Mouse (Mus musculus) embryonic facial prominence, embryonic 14.5 days (tissue): ENCODE results near the gene Lrp11. TPM values are rescaled to one million over a fixed set of nuclear protein-coding genes. Genes with fewer than 3 reads are reported as not detected.

ENCODE experiments used
- ATAC-seq: fragments of 200-750 bp; cut with Nextera tagmentation; 2 replicates; pipeline ENCODE4 v1.8.0; 2017; ENCODE audit warnings: low read depth, moderate number of reproducible peaks, moderate TSS enrichment
- DNase-seq: peaks from one replicate; pipeline ENCODE4 v3.0.0-alpha.2; 2015; ENCODE audit warnings: low spot score
- H3K27ac ChIP-seq: fragments of 300-500 bp; sonication (generic); replicated peaks from 2 replicates; pipeline ENCODE4 v1.5.1; 2014; ENCODE audit warnings: low read depth, mild to moderate bottlenecking, low read length, moderate library complexity
- H3K27me3 ChIP-seq: fragments of 300-500 bp; sonication (generic); replicated peaks from 2 replicates; pipeline ENCODE4 v1.6.1; 2014; ENCODE audit warnings: low read length; ENCODE audit not compliant: control insufficient read depth, insufficient read depth
- H3K36me3 ChIP-seq: fragments of 300-500 bp; sonication (generic); 2 replicates; pipeline ENCODE4 v1.6.1; 2014; ENCODE audit warnings: low read length, mixed read lengths; ENCODE audit not compliant: control insufficient read depth, insufficient read depth
- H3K4me1 ChIP-seq: fragments of 300-500 bp; sonication (generic); 2 replicates; pipeline ENCODE4 v1.6.1; 2014; ENCODE audit warnings: antibody characterized with exemption, low read length; ENCODE audit not compliant: control insufficient read depth, insufficient read depth
- H3K4me2 ChIP-seq: fragments of 300-500 bp; sonication (generic); 2 replicates; pipeline ENCODE4 v1.6.1; 2014; ENCODE audit warnings: low read depth, mild to moderate bottlenecking, low read length, moderate library complexity, mixed read lengths
- H3K4me3 ChIP-seq: fragments of 300-500 bp; sonication (generic); 2 replicates; pipeline ENCODE4 v1.5.1; 2014; ENCODE audit warnings: low read depth, mild to moderate bottlenecking, low read length
- H3K9ac ChIP-seq: fragments of 300-500 bp; sonication (generic); 2 replicates; pipeline ENCODE4 v1.6.1; 2014; ENCODE audit warnings: low read depth, mild to moderate bottlenecking, low read length, moderate library complexity, mixed read lengths
- H3K9me3 ChIP-seq: fragments of 300-500 bp; sonication (generic); 2 replicates; pipeline ENCODE4 v1.6.1; 2016; ENCODE audit warnings: low read length; ENCODE audit not compliant: control insufficient read depth
- WGBS: fragments of 180-500 bp; shearing (Covaris S2); extraction: QIAGEN DNeasy Blood & Tissue Kit; methylation state at CpG from one replicate; pipeline ENCODE4 v1.1.7; 2014; 5-methylcytosine and 5-hydroxymethylcytosine counted together
- polyA plus RNA-seq: library from polyadenylated mRNA; unstranded; fragments of >200 nt; fragmentation: Nextera tagmentation; extraction: Ambion mirVana; gene quantifications from 2 replicates; pipeline ENCODE4 v1.2.1, GENCODE M21; 2014

The Lrp11 gene
- 5.4 and 5.6 TPM in 2 replicates for polyA plus RNA-seq

- Histone ChIP-seq H3K4me1 (no peaks in the 10 kb centered on the region), H3K4me3 (peak within 1 kb of the TSS; percentile 69), H3K27me3 (peaks cover 23% of the 10 kb centered on the region), H3K9me3 (no peaks in the 10 kb centered on the region), H3K4me2 (peak within 1 kb of the TSS; percentile 99), H3K27ac (no peak within 1 kb of the TSS), H3K36me3 (no peaks in the 10 kb centered on the region), H3K9ac (peak within 1 kb of the TSS; percentile 60)
- ATAC-seq (peak; percentile 96), DNase-seq (peak; percentile 93)
- WGBS: 0% methylated on average over 30 of the region's 76 CpGs
Measured at GRCm38 (mm10) chr10:7589592-7590233, at the start of gene Lrp11. Gene Lrp11 (plus strand): TSS chr10:7589800.

- DNase-seq: no peak
Measured at GRCm38 (mm10) chr10:7578002-7578401, 11.6 kb upstream of the Lrp11 start.

GRCm38 (mm10) chr10:7581401-7581800, 8.2 kb upstream of the Lrp11 start:
- Histone ChIP-seq H3K9me3 (no peaks in the 10 kb centered on the region), H3K27ac (no peak overlapping the region), H3K9ac (no peak overlapping the region), H3K27me3 (no peaks in the 10 kb centered on the region), H3K4me2 (no peak overlapping the region), H3K4me1 (no peaks in the 10 kb centered on the region), H3K4me3 (no peak overlapping the region), H3K36me3 (no peaks in the 10 kb centered on the region)
- ATAC-seq (no peak), DNase-seq (no peak)
- WGBS: 83% methylated on average over 2 of the region's 2 CpGs

More at GRCm38 (mm10) chr10:7578002-7578401, 11.6 kb upstream of the Lrp11 start:
- Histone ChIP-seq H3K36me3 (no peaks in the 10 kb centered on the region), H3K4me1 (no peaks in the 10 kb centered on the region), H3K9ac (no peak overlapping the region), H3K4me2 (no peak overlapping the region), H3K27me3 (no peaks in the 10 kb centered on the region), H3K9me3 (no peaks in the 10 kb centered on the region), H3K27ac (no peak overlapping the region), H3K4me3 (no peak overlapping the region)
- ATAC-seq: no peak

GRCm38 (mm10) chr10:7582157-7582890, 7.3 kb upstream of the Lrp11 start:
- no peak overlapping the region for H3K4me2 ChIP-seq
- WGBS: 31% methylated on average over 11 of the region's 11 CpGs
- H3K9me3 ChIP-seq: no peaks in the 10 kb centered on the region
- DNase-seq (peak; percentile 28), ATAC-seq (peak; percentile 68; the same call in 1 of the 2 replicates)
- H3K27ac ChIP-seq: no peak overlapping the region
- H3K4me1 ChIP-seq: no peaks in the 10 kb centered on the region
- no peak overlapping the region for H3K4me3 ChIP-seq
- no peak overlapping the region for H3K9ac ChIP-seq
- H3K27me3 ChIP-seq: no peaks in the 10 kb centered on the region
- no peaks in the 10 kb centered on the region for H3K36me3 ChIP-seq

GRCm38 (mm10) chr10:7582891-7583557, 6.6 kb upstream of the Lrp11 start:
- ATAC-seq (no peak), DNase-seq (no peak)
- Histone ChIP-seq H3K4me3 (no peak overlapping the region), H3K4me2 (no peak overlapping the region), H3K9me3 (no peaks in the 10 kb centered on the region), H3K36me3 (no peaks in the 10 kb centered on the region), H3K9ac (no peak overlapping the region), H3K27ac (no peak overlapping the region), H3K4me1 (no peaks in the 10 kb centered on the region), H3K27me3 (no peaks in the 10 kb centered on the region)
- 43% methylated on average over 7 of the region's 7 CpGs for WGBS

GRCm38 (mm10) chr10:7586771-7587170, 2.8 kb upstream of the Lrp11 start:
- H3K4me2 ChIP-seq: no peak overlapping the region
- no peak overlapping the region for H3K9ac ChIP-seq
- no peak for ATAC-seq
- H3K27me3 ChIP-seq: peaks cover 17% of the 10 kb centered on the region
- no peak overlapping the region for H3K4me3 ChIP-seq
- no peak for DNase-seq
- H3K4me1 ChIP-seq: no peaks in the 10 kb centered on the region
- H3K36me3 ChIP-seq: no peaks in the 10 kb centered on the region
- 69% methylated on average over 2 of the region's 2 CpGs for WGBS
- H3K9me3 ChIP-seq: no peaks in the 10 kb centered on the region
- H3K27ac ChIP-seq: no peak overlapping the region

- Histone ChIP-seq H3K4me3 (peak overlapping the region; percentile 69), H3K4me2 (peak overlapping the region; percentile 99), H3K4me1 (no peaks in the 10 kb centered on the region), H3K9me3 (no peaks in the 10 kb centered on the region), H3K27me3 (peaks cover 23% of the 10 kb centered on the region), H3K27ac (no peak overlapping the region), H3K36me3 (no peaks in the 10 kb centered on the region), H3K9ac (peak overlapping the region; percentile 60)
- DNase-seq (no peak), ATAC-seq (0 out of 2 replicates have a peak, but pooled peaks have one; percentile 6)
- under 1% methylated on average over 25 of the region's 54 CpGs for WGBS
Measured at GRCm38 (mm10) chr10:7590234-7590689, 662 bp downstream of the Lrp11 start.

GRCm38 (mm10) chr10:7590792-7591191, 1.2 kb downstream of the Lrp11 start:
- Histone ChIP-seq H3K27ac (no peak overlapping the region), H3K27me3 (peaks cover 23% of the 10 kb centered on the region), H3K4me1 (no peaks in the 10 kb centered on the region), H3K9me3 (no peaks in the 10 kb centered on the region), H3K4me3 (peak overlapping the region; percentile 69), H3K4me2 (peak overlapping the region; percentile 99), H3K36me3 (no peaks in the 10 kb centered on the region), H3K9ac (no peak overlapping the region)
- ATAC-seq (no peak), DNase-seq (no peak)
- 5% methylated on average over 8 of the region's 8 CpGs for WGBS
